Mouse (Mus musculus): Measurements from ENCODE around the gene Krt7.
A peak's percentile ranks its signal among the peaks of the same experiment; 100 is the strongest.

Krt7 gene

GRCm38 (mm10) chr15:101376776-101377061 lies 34.1 kb upstream of the Krt7 start:
- DNase-seq (ENCODE audit: extremely low spot score) = no peak

- no peak for DNase-seq (ENCODE audit: extremely low spot score)
Measured at GRCm38 (mm10) chr15:101378646-101379045, 32.2 kb upstream of the Krt7 start.

- no peak for DNase-seq (ENCODE audit: extremely low spot score)
Measured at GRCm38 (mm10) chr15:101381758-101382157, 29.1 kb upstream of the Krt7 start.

GRCm38 (mm10) chr15:101382811-101383210 lies 28.0 kb upstream of the Krt7 start:
- no peak for DNase-seq (ENCODE audit: extremely low spot score)

- DNase-seq (ENCODE audit: extremely low spot score) = no peak
Measured at GRCm38 (mm10) chr15:101384610-101385009, 26.2 kb upstream of the Krt7 start.

GRCm38 (mm10) chr15:101385064-101385463 lies 25.8 kb upstream of the Krt7 start:
- DNase-seq (ENCODE audit: extremely low spot score) = no peak

- no peak for DNase-seq (ENCODE audit: extremely low spot score)
Measured at GRCm38 (mm10) chr15:101387176-101387575, 23.7 kb upstream of the Krt7 start.

- no peak for DNase-seq (ENCODE audit: extremely low spot score)
Measured at GRCm38 (mm10) chr15:101388034-101388541, 22.8 kb upstream of the Krt7 start.

- no peak for DNase-seq (ENCODE audit: extremely low spot score)
Measured at GRCm38 (mm10) chr15:101390203-101390602, 20.6 kb upstream of the Krt7 start.

- DNase-seq (ENCODE audit: extremely low spot score) = no peak
Measured at GRCm38 (mm10) chr15:101392251-101392650, 18.6 kb upstream of the Krt7 start.

- DNase-seq (ENCODE audit: extremely low spot score) = no peak
Measured at GRCm38 (mm10) chr15:101394908-101395307, 15.9 kb upstream of the Krt7 start.

- DNase-seq (ENCODE audit: extremely low spot score) = no peak
Measured at GRCm38 (mm10) chr15:101396466-101396865, 14.4 kb upstream of the Krt7 start.

- DNase-seq (ENCODE audit: extremely low spot score) = no peak
Measured at GRCm38 (mm10) chr15:101396921-101397320, 13.9 kb upstream of the Krt7 start.

- no peak for DNase-seq (ENCODE audit: extremely low spot score)
Measured at GRCm38 (mm10) chr15:101397683-101398082, 13.2 kb upstream of the Krt7 start.

GRCm38 (mm10) chr15:101398269-101398668 lies 12.6 kb upstream of the Krt7 start:
- DNase-seq (ENCODE audit: extremely low spot score) = no peak

- DNase-seq (ENCODE audit: extremely low spot score) = no peak
Measured at GRCm38 (mm10) chr15:101412188-101412587, 1.3 kb downstream of the Krt7 start.

- DNase-seq (ENCODE audit: extremely low spot score) = peak; percentile 34
Measured at GRCm38 (mm10) chr15:101413916-101414635, 3.2 kb downstream of the Krt7 start.

GRCm38 (mm10) chr15:101414807-101415565 lies 4.1 kb downstream of the Krt7 start:
- no peak for DNase-seq (ENCODE audit: extremely low spot score)

- no peak for DNase-seq (ENCODE audit: extremely low spot score)
Measured at GRCm38 (mm10) chr15:101418950-101419349, 8.1 kb downstream of the Krt7 start.

- DNase-seq (ENCODE audit: extremely low spot score) = no peak
Measured at GRCm38 (mm10) chr15:101420903-101421302, 10.1 kb downstream of the Krt7 start.

- DNase-seq (ENCODE audit: extremely low spot score) = no peak
Measured at GRCm38 (mm10) chr15:101424914-101425313, 14.1 kb downstream of the Krt7 start.

- DNase-seq (ENCODE audit: extremely low spot score) = no peak
Measured at GRCm38 (mm10) chr15:101436611-101437010, 25.8 kb downstream of the Krt7 start.

- DNase-seq (ENCODE audit: extremely low spot score) = peak; percentile 26
Measured at GRCm38 (mm10) chr15:101438555-101438954, 27.7 kb downstream of the Krt7 start, which contains the start of gene Krt87. Krt87 (minus strand) TSS chr15:101438804.

Data from embryo, embryonic 9.5 days (tissue).